Mouse (Mus musculus): ENCODE results near the gene Nsf.

Nsf gene

GRCm38 (mm10) chr11:103838955-103839354 lies 114.9 kb downstream of the Nsf start:
- DNase-seq (ENCODE audit: low spot score), result no peak

DNA sequence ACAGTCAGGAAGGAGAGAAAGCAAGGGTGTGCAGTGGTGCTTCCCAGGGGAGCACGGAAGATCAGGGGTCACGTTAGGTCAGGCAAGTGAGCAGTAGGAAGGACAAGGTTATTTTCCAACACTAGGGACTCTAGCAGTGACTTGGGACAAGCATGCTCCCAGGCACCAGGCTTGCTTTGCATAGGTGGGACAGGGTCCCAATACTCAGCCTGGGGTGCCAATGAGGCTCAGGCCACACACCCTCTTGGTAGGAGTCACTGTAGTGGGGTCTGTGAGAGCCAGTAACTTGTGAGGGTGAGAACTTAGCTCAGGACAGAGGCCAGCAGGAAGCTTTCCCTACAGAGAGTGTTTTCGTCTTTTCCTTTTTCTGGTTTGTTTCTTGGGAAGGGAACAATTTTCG lies 121.5 kb downstream of the Nsf start:
- no peak for DNase-seq (ENCODE audit: low spot score)

- DNase-seq (ENCODE audit: low spot score), result no peak
Measured at GRCm38 (mm10) chr11:103831766-103832165, 122.1 kb downstream of the Nsf start.

DNA sequence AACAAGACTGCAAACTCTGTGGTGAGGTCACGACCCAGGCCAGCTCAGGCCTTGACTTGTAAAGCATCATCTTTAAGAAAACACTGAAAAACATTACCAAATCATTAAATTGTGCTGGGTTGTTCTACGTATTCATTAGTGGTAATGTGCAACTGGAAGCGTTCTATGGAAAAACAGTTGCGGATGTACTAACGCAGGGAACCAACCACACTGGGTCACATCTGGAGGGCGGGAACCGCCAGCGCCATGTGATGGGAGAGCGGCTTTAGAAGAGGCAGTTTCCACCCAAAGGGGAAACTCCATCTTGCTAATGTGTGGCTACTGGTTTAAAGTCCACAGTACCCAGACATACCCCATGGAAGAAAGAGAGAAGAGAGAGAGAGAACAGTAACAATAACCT lies 123.4 kb downstream of the Nsf start:
- DNase-seq (ENCODE audit: low spot score), result no peak

DNA sequence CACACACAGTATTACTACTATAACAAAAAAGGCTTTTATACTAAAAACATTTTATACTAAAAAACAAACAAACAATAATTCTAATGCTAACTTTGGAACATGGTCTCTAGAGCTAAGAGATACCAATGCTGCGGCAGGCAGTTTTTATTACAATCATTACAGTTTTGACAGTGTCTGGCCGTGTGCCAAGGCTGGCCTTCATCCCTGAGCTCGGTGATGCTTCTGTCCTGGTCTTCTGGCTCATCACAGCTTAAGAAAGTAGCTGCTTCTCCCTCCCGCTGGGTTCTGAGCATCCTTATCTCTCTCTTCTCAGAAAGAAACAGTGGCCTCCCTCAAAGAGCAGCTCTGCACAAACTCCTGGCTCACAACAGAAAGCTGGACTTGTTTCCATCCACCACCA lies 123.9 kb downstream of the Nsf start:
- DNase-seq (ENCODE audit: low spot score), result no peak

- no peak for DNase-seq (ENCODE audit: low spot score)
Measured at GRCm38 (mm10) chr11:103828866-103829265, 125.0 kb downstream of the Nsf start.

GRCm38 (mm10) chr11:103827201-103827600 lies 126.7 kb downstream of the Nsf start:
- no peak for DNase-seq (ENCODE audit: low spot score)

GRCm38 (mm10) chr11:103816719-103817118 lies 137.1 kb downstream of the Nsf start:
- DNase-seq (ENCODE audit: low spot score), result no peak

DNA sequence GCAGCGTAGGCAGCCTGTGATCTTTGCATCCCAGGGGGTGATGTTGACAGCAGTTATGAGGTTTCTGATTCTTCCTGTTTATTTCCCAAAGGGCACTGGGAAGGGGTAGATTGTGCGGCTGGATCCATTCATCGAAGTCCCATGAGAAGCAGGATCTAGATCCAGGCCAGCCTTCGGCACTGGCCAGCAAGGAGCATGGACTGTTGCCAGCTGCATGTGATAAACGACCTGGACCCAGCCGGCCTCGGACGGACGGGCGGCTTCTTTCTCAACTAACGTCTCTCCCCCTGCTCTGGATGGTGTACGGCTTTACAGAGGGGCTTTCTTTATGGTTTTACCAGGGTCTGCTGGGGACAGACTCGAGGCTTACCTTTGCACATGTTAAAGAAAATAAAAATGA lies 137.9 kb downstream of the Nsf start:
- DNase-seq (ENCODE audit: low spot score), result no peak

GRCm38 (mm10) chr11:103814808-103815207 lies 139.0 kb downstream of the Nsf start:
- DNase-seq (ENCODE audit: low spot score), result peak; percentile 2

DNA sequence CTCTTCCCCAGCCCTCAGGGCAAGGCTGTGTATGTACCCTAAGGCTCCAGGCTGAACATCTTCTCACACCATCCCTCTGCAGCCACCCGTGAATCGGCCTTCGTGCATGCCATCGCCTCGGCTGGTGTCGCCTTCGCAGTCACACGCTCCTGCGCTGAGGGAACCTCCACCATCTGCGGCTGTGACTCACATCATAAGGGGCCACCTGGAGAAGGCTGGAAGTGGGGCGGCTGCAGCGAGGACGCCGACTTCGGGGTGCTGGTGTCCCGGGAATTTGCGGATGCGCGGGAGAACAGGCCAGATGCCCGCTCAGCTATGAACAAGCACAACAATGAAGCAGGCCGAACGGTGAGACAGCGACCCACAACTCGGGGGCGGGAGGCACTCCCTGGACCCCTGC lies 142.6 kb downstream of the Nsf start:
- no peak for DNase-seq (ENCODE audit: low spot score)

DNA sequence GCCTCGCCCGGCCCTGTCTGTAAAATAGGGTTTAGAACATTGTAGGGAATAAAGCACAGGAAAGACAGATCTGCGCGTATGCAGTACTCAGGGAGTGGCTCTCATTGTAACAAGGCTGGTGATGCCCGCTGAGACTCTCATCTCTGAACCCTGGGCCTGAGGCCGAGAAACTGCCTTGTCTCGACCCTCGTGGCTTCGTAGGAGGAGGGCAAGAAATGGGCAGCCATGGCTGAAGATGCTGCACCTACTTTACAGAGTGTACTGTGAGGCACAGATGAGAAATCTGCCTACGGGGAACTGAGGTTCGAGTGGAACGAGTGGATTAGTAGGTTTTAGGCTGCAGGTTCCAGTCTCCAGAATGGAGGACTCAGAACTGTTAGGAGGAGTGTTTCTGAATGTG lies 143.2 kb downstream of the Nsf start:
- no peak for DNase-seq (ENCODE audit: low spot score)

DNA sequence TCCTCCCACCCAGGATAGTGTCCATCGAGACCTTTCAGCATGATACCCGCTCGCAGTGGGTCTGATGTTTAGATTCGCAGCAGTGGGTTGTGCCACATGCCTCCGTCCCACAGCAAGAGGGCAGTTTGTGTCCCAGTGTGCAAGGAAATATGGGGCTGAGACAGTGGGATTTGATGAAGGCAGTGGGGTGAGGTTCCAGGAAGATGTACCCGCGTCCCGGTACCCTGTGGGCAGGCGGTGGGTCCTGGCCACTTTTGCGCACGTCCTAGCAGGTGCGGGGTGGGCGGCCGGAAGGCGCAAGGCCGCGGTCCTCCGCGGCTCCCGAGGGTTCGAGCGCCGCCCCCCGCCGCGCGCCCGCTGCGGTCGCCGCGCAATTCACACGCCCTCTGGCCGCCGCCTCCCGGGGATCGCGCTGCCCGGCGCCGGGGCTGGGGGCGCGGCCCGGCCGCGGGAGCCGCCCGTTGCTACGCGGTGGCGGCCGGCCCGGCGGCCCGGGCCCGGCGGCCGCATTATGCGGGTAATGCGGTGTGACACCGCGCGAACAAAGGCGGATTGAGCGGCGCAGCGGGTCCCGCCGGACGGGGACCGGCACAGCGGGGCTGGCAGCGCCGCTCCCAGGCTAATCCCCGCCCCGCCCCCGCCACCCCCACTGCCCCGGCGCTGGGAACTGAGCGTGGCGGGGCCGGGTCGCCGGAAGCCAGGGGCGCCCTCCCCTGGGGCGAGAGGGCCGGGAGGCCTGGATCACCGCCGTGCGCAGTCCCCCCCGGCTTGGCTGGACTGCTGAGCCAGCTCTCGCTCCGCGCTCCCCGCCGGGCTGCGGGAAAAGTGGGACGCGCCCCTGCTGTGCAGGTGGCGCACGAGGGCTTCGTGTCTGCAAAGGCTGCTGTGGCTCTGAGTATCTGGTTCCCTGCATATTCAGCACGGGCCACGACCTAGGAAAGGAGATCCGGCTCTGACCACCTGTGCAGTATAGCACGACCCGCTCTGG lies 144.0 kb downstream of the Nsf start:
- DNase-seq (ENCODE audit: low spot score), result no peak

- no peak for DNase-seq (ENCODE audit: low spot score)
Measured at GRCm38 (mm10) chr11:103808771-103809610, 144.9 kb downstream of the Nsf start.

- no peak for DNase-seq (ENCODE audit: low spot score)
Measured at GRCm38 (mm10) chr11:103807966-103808365, 145.9 kb downstream of the Nsf start.

GRCm38 (mm10) chr11:103804804-103805203 lies 149.1 kb downstream of the Nsf start:
- DNase-seq (ENCODE audit: low spot score), result no peak

- DNase-seq (ENCODE audit: low spot score), result no peak
Measured at GRCm38 (mm10) chr11:103804126-103804525, 149.7 kb downstream of the Nsf start.

GRCm38 (mm10) chr11:103801128-103801527 lies 152.7 kb downstream of the Nsf start:
- no peak for DNase-seq (ENCODE audit: low spot score)

DNA sequence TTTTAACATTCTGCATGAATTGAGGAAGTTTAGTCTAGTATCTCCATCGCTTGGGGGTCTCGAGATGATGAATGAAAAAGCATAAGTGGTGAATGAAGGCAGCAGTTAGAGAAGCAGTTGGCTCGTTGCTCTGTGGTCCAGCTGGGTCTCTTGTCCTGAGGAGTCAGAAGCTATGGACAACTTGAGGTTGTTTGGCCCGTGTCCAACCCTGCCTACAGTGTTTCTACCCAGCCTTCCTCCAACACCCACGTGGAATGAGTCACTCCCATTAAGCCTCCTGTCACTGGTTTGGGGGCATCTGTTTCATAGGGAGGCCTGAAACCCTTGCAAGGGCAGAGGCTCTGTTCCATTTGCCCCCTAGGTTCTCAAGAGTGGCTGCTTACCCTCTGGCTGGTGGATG lies 163.9 kb downstream of the Nsf start:
- no peak for DNase-seq (ENCODE audit: low spot score)

DNA sequence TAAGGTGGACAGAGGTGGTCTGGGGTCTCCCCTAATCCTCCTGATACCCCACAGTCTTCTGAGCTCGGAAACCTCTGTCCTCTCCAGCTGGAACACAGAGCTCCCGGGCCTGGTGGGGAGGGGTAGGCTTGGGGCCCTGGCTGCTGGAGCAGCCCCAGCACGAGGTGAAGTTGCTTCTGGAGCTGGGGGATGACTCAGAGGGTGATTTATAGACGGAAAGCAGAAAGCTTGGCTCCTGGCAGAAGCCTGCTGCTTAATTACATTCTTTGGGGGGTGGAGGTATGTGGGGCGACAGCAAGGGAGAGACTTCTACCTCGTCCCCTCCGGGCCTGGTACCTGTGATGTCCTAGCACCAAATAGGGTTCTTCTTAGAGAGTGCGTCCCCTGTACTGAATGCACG lies 173.7 kb downstream of the Nsf start:
- no peak for DNase-seq (ENCODE audit: low spot score)

GRCm38 (mm10) chr11:103774228-103774530 lies 179.7 kb downstream of the Nsf start:
- DNase-seq (ENCODE audit: low spot score), result no peak

- no peak for DNase-seq (ENCODE audit: low spot score)
Measured at GRCm38 (mm10) chr11:103773387-103774227, 180.2 kb downstream of the Nsf start, which contains the start of gene Wnt3. Wnt3 (plus strand) TSS chr11:103774150.
